Mouse (Mus musculus): ENCODE results near the gene Ipo4.
A peak's percentile ranks its signal among the peaks of the same experiment; 100 is the strongest.

Gene Ipo4

GRCm38 (mm10) chr14:55635523-55636007 lies at the start of gene Ipo4:
TSS of gene Ipo4 (minus strand) at chr14:55635957.
- DNase-seq (ENCODE audit: low spot score in 2 of 2) = peak; percentile 64 to 79

- no peak for DNase-seq (ENCODE audit: low spot score in 2 of 2)
Measured at GRCm38 (mm10) chr14:55682118-55682493, 46.3 kb upstream of the Ipo4 start.

GRCm38 (mm10) chr14:55681160-55682117 lies 45.7 kb upstream of the Ipo4 start, which contains the start of gene Tinf2:
TSS of gene Tinf2 (minus strand) at chr14:55681820.
- DNase-seq (ENCODE audit: low spot score in 2 of 2) = peak; percentile 86 to 94

- no peak for DNase-seq (ENCODE audit: low spot score in 2 of 2)
Measured at GRCm38 (mm10) chr14:55677615-55678014, 41.9 kb upstream of the Ipo4 start.

- no peak for DNase-seq (ENCODE audit: low spot score in 2 of 2)
Measured at GRCm38 (mm10) chr14:55672741-55673060, 36.9 kb upstream of the Ipo4 start.

- peak; percentile 87 to 90 for DNase-seq (ENCODE audit: low spot score in 2 of 2)
Measured at GRCm38 (mm10) chr14:55671833-55672740, 36.3 kb upstream of the Ipo4 start, which contains the start of the genes Gmpr2 and Nedd8. TSS of gene Gmpr2 (plus strand) at chr14:55671941. TSS of gene Nedd8 (minus strand) at chr14:55672124.

GRCm38 (mm10) chr14:55671486-55671832 lies 35.7 kb upstream of the Ipo4 start:
- no peak for DNase-seq (ENCODE audit: low spot score in 2 of 2)

GRCm38 (mm10) chr14:55660636-55661035 lies 24.9 kb upstream of the Ipo4 start:
- DNase-seq (ENCODE audit: low spot score in 2 of 2) = no peak

GRCm38 (mm10) chr14:55659960-55660573 lies 24.3 kb upstream of the Ipo4 start, which contains the start of gene Mdp1:
TSS of gene Mdp1 (minus strand) at chr14:55660508.
- DNase-seq (ENCODE audit: low spot score in 2 of 2) = peak; percentile 58 to 69

GRCm38 (mm10) chr14:55658011-55658410 lies 22.3 kb upstream of the Ipo4 start:
- DNase-seq (ENCODE audit: low spot score in 2 of 2) = no peak

GRCm38 (mm10) chr14:55656935-55657334 lies 21.2 kb upstream of the Ipo4 start:
- no peak for DNase-seq (ENCODE audit: low spot score in 2 of 2)

GRCm38 (mm10) chr14:55651528-55651927 lies 15.8 kb upstream of the Ipo4 start:
- DNase-seq (ENCODE audit: low spot score in 2 of 2) = no peak

GRCm38 (mm10) chr14:55649884-55650283 lies 14.1 kb upstream of the Ipo4 start, which contains the start of gene Tssk4:
TSS of gene Tssk4 (plus strand) at chr14:55650184.
- no peak for DNase-seq (ENCODE audit: low spot score in 2 of 2)

- no peak for DNase-seq (ENCODE audit: low spot score in 2 of 2)
Measured at GRCm38 (mm10) chr14:55644261-55644888, 8.6 kb upstream of the Ipo4 start.

GRCm38 (mm10) chr14:55643060-55643907 lies 7.5 kb upstream of the Ipo4 start, which contains the start of gene Tm9sf1:
TSS of gene Tm9sf1 (minus strand) at chr14:55643806.
- DNase-seq (ENCODE audit: low spot score in 2 of 2) = peak; percentile 79 to 81

GRCm38 (mm10) chr14:55642679-55643059 lies 6.9 kb upstream of the Ipo4 start:
- no peak for DNase-seq (ENCODE audit: low spot score in 2 of 2)

- no peak for DNase-seq (ENCODE audit: low spot score in 2 of 2)
Measured at GRCm38 (mm10) chr14:55641291-55641690, 5.5 kb upstream of the Ipo4 start.

GRCm38 (mm10) chr14:55640816-55641215 lies 5.1 kb upstream of the Ipo4 start:
- no peak for DNase-seq (ENCODE audit: low spot score in 2 of 2)

- DNase-seq (ENCODE audit: low spot score in 2 of 2) = no peak
Measured at GRCm38 (mm10) chr14:55637795-55638194, 2.0 kb upstream of the Ipo4 start, which contains the start of gene Gm49378. TSS of gene Gm49378 (minus strand) at chr14:55637895.
